Mouse (Mus musculus) megakaryocyte, adult 5-6 weeks (primary cell): ENCODE results near the gene Fhit. TPM values are rescaled to one million over a fixed set of nuclear protein-coding genes. Genes with fewer than 3 reads are reported as not detected.
"Not testable (repeated sequence)": the region's sequence is repeated elsewhere in the genome, so short reads cannot be mapped to it uniquely, and the experiment has no call there.

ENCODE experiments used
- ATAC-seq: 2 replicates; pipeline ENCODE4 v1.8.0; 2016; ENCODE audit warnings: mild to moderate bottlenecking, inconsistent platforms; ENCODE audit not compliant: poor library complexity, severe bottlenecking
- total RNA-seq, 2 experiments: library from RNA; stranded (forward) in 1 of 2; stranded (reverse) in 1 of 2; fragments of 153-499, 151-499 nt in 1 of 2; fragments of 221-1000, 200-1000 nt in 1 of 2; gene quantifications; 2 replicates each; pipeline versions ENCODE4 v1.2.3 to v1.2.4; 2015 to 2017

Gene Fhit
- total RNA-seq, 2 experiments from 2014 or later = 0.66 to 4.4 TPM

- no peak for ATAC-seq
Observed at GRCm38 (mm10) chr14:10013817-10014266, 1148.0 kb downstream of the Fhit start.

- no peak for ATAC-seq
Observed at GRCm38 (mm10) chr14:10013003-10013816, 1148.6 kb downstream of the Fhit start.

GRCm38 (mm10) chr14:10006278-10006677 is 1155.6 kb downstream of the Fhit start:
- ATAC-seq = no peak

GRCm38 (mm10) chr14:10003847-10004246 is 1158.0 kb downstream of the Fhit start:
- ATAC-seq = no peak

DNA sequence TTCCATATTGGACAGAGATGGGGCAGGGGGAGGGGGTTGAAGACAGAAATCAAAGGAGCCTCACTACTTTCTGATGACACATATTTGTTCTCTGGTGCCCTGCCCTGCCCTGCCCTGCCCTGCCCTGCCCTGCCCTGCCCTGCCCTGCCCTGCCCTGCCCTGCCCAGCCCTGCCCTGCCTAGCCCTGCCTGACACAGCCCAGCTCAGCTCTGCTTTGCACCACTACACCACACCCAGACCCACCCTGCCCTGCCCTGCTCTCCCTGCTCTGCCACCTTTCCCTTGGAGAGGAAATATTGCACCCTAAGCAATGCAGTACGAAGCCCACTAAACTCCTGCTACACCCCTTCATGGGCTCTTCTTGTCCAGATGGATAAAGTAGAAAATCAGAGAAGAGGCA is 1171.2 kb downstream of the Fhit start:
- ATAC-seq = no peak

GRCm38 (mm10) chr14:9976934-9977510 is 1184.8 kb downstream of the Fhit start:
- no peak for ATAC-seq

GRCm38 (mm10) chr14:9974402-9974801 is 1187.4 kb downstream of the Fhit start:
- ATAC-seq = no peak

GRCm38 (mm10) chr14:9963853-9964252 is 1198.0 kb downstream of the Fhit start:
- no peak for ATAC-seq

- ATAC-seq = no peak
Observed at GRCm38 (mm10) chr14:9960396-9960795, 1201.4 kb downstream of the Fhit start.

GRCm38 (mm10) chr14:9899494-9899893 is 1262.3 kb downstream of the Fhit start:
- ATAC-seq = no peak

- ATAC-seq = no peak
Observed at GRCm38 (mm10) chr14:9896556-9896955, 1265.3 kb downstream of the Fhit start.

GRCm38 (mm10) chr14:9852041-9852440 is 1309.8 kb downstream of the Fhit start:
- no peak for ATAC-seq

DNA sequence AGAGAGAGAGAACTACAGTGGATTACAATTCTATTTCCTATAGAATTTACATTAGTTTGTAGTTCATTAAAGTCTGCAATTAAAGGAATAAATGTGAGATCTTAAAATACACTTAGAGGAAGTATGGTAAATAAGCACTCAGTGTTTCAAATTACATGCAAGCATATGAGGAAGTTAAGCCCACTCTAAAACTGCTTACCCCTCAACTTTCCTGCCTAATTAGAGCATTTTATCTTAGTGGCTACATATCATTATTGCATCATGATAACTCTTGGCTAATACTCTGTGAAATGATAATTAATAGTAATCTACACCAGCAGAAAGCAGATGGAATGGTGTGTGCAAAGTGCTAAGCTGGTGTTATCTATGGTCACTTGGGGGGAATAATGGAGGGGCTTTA is 1329.5 kb downstream of the Fhit start:
- ATAC-seq = no peak

DNA sequence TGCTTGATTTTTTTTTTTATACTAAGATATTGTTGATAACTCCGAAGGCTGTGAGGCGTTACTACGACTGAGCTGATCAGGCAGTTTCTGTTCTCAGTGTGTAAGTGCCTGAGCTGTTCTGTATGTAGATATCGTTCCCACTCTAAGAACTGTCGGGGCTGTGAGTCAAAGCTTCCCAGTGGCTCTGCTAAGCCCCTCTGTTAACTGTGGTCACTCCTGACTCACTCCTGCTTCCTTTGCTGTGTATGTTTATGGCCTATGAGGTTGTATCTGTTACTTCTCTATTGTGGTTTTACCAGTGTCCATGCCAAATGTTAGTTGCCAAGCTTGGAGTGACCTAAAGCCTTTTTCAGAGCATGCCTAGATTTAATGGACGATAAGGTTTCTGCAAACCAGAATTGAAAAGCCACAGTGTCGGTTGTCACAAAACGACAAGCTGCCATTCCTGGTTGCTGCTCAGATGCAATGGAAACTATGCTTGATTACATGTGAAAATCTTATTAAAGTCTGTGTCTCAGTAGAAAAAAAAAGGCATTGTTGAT is 1333.1 kb downstream of the Fhit start:
- ATAC-seq = not testable (repeated sequence)

GRCm38 (mm10) chr14:9815963-9816362 is 1345.9 kb downstream of the Fhit start:
- no peak for ATAC-seq

DNA sequence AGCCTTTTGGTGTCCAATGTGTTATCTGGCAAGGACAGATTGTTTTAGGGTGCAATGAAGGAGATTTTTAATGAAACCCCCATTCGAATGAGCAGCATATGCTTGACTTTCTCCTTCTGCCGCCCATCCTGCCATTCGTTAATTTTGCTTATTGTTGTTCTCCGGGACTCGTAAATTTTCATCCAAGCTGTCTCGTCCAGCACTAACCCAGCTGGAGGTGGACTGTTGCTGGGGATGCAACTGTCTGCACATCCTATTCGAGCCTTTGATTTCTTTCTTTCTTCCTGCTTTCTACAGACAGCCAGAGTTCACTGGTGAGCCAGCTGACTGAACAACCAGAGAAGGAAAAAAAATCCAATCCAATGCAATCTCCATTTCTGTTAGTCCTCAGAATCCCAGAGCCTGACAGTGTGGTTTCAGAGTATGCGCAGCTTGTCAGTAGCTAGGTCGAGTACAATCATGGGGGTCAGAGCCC is 1350.0 kb downstream of the Fhit start:
- ATAC-seq = no peak

DNA sequence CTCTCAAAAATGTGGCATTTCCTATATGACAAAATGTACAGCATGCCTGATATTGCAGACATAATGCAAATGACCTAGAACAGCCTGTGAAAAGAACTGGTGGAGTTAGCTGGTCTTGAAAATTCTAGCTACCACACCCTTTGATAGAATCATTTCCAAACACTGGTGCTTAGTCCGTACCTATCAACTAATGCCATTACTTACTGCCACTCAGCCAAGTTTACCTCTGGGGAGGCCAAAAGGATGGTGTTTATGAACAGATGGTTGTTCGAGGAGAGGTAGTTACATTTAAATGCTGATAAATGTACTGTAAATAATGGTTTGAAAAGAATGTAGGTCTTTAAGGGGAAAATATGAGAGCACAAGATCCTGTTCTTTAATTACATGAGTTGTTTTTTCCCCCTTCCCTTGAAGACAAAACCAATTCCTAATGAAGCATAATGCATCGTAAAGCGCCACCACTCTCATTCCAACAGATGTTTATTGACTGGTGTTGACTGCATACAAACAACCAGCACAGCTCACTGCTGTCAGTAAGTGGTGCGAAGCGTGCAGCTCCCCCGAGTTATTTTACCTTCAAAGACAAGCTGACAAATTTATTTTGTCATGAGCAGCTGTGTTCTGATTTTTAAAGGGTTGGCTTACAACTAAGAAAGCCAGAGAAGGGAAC is 1350.5 kb downstream of the Fhit start:
- no peak for ATAC-seq

GRCm38 (mm10) chr14:9793403-9793802 is 1368.4 kb downstream of the Fhit start:
- no peak for ATAC-seq

DNA sequence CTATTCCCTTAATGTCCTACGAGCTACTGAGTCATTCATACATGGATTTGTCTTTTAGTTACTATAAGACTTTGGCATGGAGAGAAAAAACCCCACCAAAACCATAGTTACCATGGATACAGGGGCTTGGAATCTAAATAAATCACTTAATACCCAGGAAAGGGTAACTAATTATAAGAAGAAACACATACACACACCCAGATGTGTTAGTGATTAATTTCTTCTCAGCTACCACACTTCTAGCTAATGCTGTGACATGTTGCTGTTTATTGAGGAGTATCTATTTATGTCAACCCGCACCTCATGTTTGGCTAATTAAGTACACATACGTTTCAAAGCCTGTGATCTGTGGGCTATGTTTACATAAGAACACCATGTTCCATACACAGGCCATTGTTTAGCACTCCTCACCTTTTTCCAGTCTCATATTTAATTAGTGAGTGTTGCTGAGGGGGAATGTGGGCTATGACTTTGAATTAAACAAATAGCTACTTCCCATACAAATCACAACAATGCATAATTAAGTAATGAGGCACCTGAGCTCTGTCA is 1373.4 kb downstream of the Fhit start:
- no peak for ATAC-seq

- ATAC-seq = no peak
Observed at GRCm38 (mm10) chr14:9787389-9787788, 1374.4 kb downstream of the Fhit start.

- ATAC-seq = no peak
Observed at GRCm38 (mm10) chr14:9785861-9786260, 1376.0 kb downstream of the Fhit start.
